Mouse (Mus musculus): ENCODE results near the gene Abt1. TPM values are rescaled to one million over a fixed set of nuclear protein-coding genes. Genes with fewer than 3 reads are reported as not detected.

The Abt1 gene
- polyA plus RNA-seq (2014; fragmentation: Nextera tagmentation; extraction: Ambion mirVana): 9.3 and 9.9 TPM in 2 replicates

GRCm38 (mm10) chr13:23423286-23424051 lies at the start of gene Abt1:
Gene Abt1 (minus strand): TSS chr13:23423866.
- ATAC-seq (ENCODE audit: low FRiP score, low TSS enrichment): peak; percentile 88

GRCm38 (mm10) chr13:23466911-23467310 lies 43.2 kb upstream of the Abt1 start:
- peaks cover 14% of the 10 kb centered on the region; the same call in 1 of the 2 replicates for H3K27me3 ChIP-seq (ENCODE audit: control insufficient read depth, insufficient read depth, low read length)
- H3K27ac ChIP-seq (replicated peaks; ENCODE audit: low read depth, low read length): no peak overlapping the region
- 2% methylated on average over 9 of the region's 9 CpGs for WGBS
- no peak overlapping the region for H3K4me3 ChIP-seq (replicated peaks; ENCODE audit: low read depth, low read length)
- H3K9ac ChIP-seq (replicated peaks; ENCODE audit: low read length): no peak overlapping the region
- H3K36me3 ChIP-seq (ENCODE audit: control insufficient read depth, insufficient read depth, low read length): no peaks in the 10 kb centered on the region
- DNase-seq (peak; percentile 82), ATAC-seq (ENCODE audit: low FRiP score, low TSS enrichment) (peak; percentile 60; the same call in 1 of the 2 replicates)
- H3K4me2 ChIP-seq (ENCODE audit: low read length): no peak overlapping the region
- H3K4me1 ChIP-seq (ENCODE audit: control insufficient read depth, insufficient read depth, low read length): peaks cover 11% of the 10 kb centered on the region
- H3K9me3 ChIP-seq (ENCODE audit: control insufficient read depth, low read length): no peaks in the 10 kb centered on the region

More at GRCm38 (mm10) chr13:23423286-23424051, at the start of gene Abt1:
- H3K4me3 ChIP-seq (replicated peaks; ENCODE audit: low read depth, low read length): peak within 1 kb of the TSS; percentile 87
- peak within 1 kb of the TSS; percentile 71 for H3K9ac ChIP-seq (replicated peaks; ENCODE audit: low read length)
- DNase-seq: peak; percentile 98
- peaks cover 7% of the 10 kb centered on the region for H3K4me1 ChIP-seq (ENCODE audit: control insufficient read depth, insufficient read depth, low read length)
- under 1% methylated on average over 48 of the region's 48 CpGs for WGBS
- peak within 1 kb of the TSS; percentile 68 for H3K27ac ChIP-seq (replicated peaks; ENCODE audit: low read depth, low read length)
- no peaks in the 10 kb centered on the region for H3K9me3 ChIP-seq (ENCODE audit: control insufficient read depth, low read length)
- H3K4me2 ChIP-seq (ENCODE audit: low read length): peak within 1 kb of the TSS; percentile 92
- no peaks in the 10 kb centered on the region for H3K27me3 ChIP-seq (ENCODE audit: control insufficient read depth, insufficient read depth, low read length)
- H3K36me3 ChIP-seq (ENCODE audit: control insufficient read depth, insufficient read depth, low read length): peaks cover 32% of the 10 kb centered on the region

- peaks cover 14% of the 10 kb centered on the region; the same call in 1 of the 2 replicates for H3K27me3 ChIP-seq (ENCODE audit: control insufficient read depth, insufficient read depth, low read length)
- DNase-seq: no peak
- H3K36me3 ChIP-seq (ENCODE audit: control insufficient read depth, insufficient read depth, low read length): no peaks in the 10 kb centered on the region
- no peak overlapping the region for H3K9ac ChIP-seq (replicated peaks; ENCODE audit: low read length)
- WGBS: 54% methylated on average over 1 of the region's 1 CpGs
- no peak overlapping the region for H3K4me3 ChIP-seq (replicated peaks; ENCODE audit: low read depth, low read length)
- peaks cover 11% of the 10 kb centered on the region for H3K4me1 ChIP-seq (ENCODE audit: control insufficient read depth, insufficient read depth, low read length)
- no peak for ATAC-seq (ENCODE audit: low FRiP score, low TSS enrichment)
- H3K27ac ChIP-seq (replicated peaks; ENCODE audit: low read depth, low read length): no peak overlapping the region
- H3K4me2 ChIP-seq (ENCODE audit: low read length): peak overlapping the region; percentile 65; the same call in 1 of the 2 replicates
- H3K9me3 ChIP-seq (ENCODE audit: control insufficient read depth, low read length): no peaks in the 10 kb centered on the region
Observed at GRCm38 (mm10) chr13:23466306-23466705, 42.6 kb upstream of the Abt1 start.

- Histone ChIP-seq H3K4me1 (ENCODE audit: control insufficient read depth, insufficient read depth, low read length) (peaks cover 11% of the 10 kb centered on the region), H3K9me3 (ENCODE audit: control insufficient read depth, low read length) (no peaks in the 10 kb centered on the region), H3K4me3 (replicated peaks; ENCODE audit: low read depth, low read length) (peak within 1 kb of the TSS; percentile 45), H3K36me3 (ENCODE audit: control insufficient read depth, insufficient read depth, low read length) (no peaks in the 10 kb centered on the region), H3K27me3 (ENCODE audit: control insufficient read depth, insufficient read depth, low read length) (peaks cover 14% of the 10 kb centered on the region; the same call in 1 of the 2 replicates), H3K9ac (replicated peaks; ENCODE audit: low read length) (peak within 1 kb of the TSS; percentile 34), H3K27ac (replicated peaks; ENCODE audit: low read depth, low read length) (no peak within 1 kb of the TSS), H3K4me2 (ENCODE audit: low read length) (peak within 1 kb of the TSS; percentile 65)
- DNase-seq (peak; percentile 37), ATAC-seq (ENCODE audit: low FRiP score, low TSS enrichment) (no peak)
- WGBS: under 1% methylated on average over 7 of the region's 7 CpGs
Observed at GRCm38 (mm10) chr13:23465600-23466109, 42.0 kb upstream of the Abt1 start, which contains the start of gene Btn1a1. Gene Btn1a1 (minus strand): TSS chr13:23465901.

- Histone ChIP-seq H3K27me3 (ENCODE audit: control insufficient read depth, insufficient read depth, low read length) (peaks cover 14% of the 10 kb centered on the region; the same call in 1 of the 2 replicates), H3K4me2 (ENCODE audit: low read length) (peak overlapping the region; percentile 65), H3K9me3 (ENCODE audit: control insufficient read depth, low read length) (no peaks in the 10 kb centered on the region), H3K9ac (replicated peaks; ENCODE audit: low read length) (peak overlapping the region; percentile 34), H3K4me3 (replicated peaks; ENCODE audit: low read depth, low read length) (peak overlapping the region; percentile 45), H3K27ac (replicated peaks; ENCODE audit: low read depth, low read length) (no peak overlapping the region), H3K36me3 (ENCODE audit: control insufficient read depth, insufficient read depth, low read length) (no peaks in the 10 kb centered on the region), H3K4me1 (ENCODE audit: control insufficient read depth, insufficient read depth, low read length) (peaks cover 11% of the 10 kb centered on the region)
- WGBS: 2% methylated on average over 11 of the region's 11 CpGs
- DNase-seq (peak; percentile 29), ATAC-seq (ENCODE audit: low FRiP score, low TSS enrichment) (no peak)
Observed at GRCm38 (mm10) chr13:23464841-23465366, 41.2 kb upstream of the Abt1 start.

- Histone ChIP-seq H3K4me1 (ENCODE audit: control insufficient read depth, insufficient read depth, low read length) (peaks cover 11% of the 10 kb centered on the region), H3K4me2 (ENCODE audit: low read length) (peak overlapping the region; percentile 65), H3K36me3 (ENCODE audit: control insufficient read depth, insufficient read depth, low read length) (no peaks in the 10 kb centered on the region), H3K4me3 (replicated peaks; ENCODE audit: low read depth, low read length) (peak overlapping the region; percentile 45), H3K9me3 (ENCODE audit: control insufficient read depth, low read length) (no peaks in the 10 kb centered on the region), H3K27ac (replicated peaks; ENCODE audit: low read depth, low read length) (no peak overlapping the region), H3K27me3 (ENCODE audit: control insufficient read depth, insufficient read depth, low read length) (peaks cover 14% of the 10 kb centered on the region; the same call in 1 of the 2 replicates), H3K9ac (replicated peaks; ENCODE audit: low read length) (peak overlapping the region; percentile 34)
- ATAC-seq (ENCODE audit: low FRiP score, low TSS enrichment) (peak; percentile 71; the same call in 1 of the 2 replicates), DNase-seq (peak; percentile 68)
- under 1% methylated on average over 29 of the region's 29 CpGs for WGBS
Observed at GRCm38 (mm10) chr13:23464224-23464637, 40.6 kb upstream of the Abt1 start.

GRCm38 (mm10) chr13:23463381-23464223 lies 39.9 kb upstream of the Abt1 start:
- ATAC-seq (ENCODE audit: low FRiP score, low TSS enrichment): peak; percentile 66; the same call in 1 of the 2 replicates
- no peaks in the 10 kb centered on the region for H3K9me3 ChIP-seq (ENCODE audit: control insufficient read depth, low read length)
- peak overlapping the region; percentile 65 for H3K4me2 ChIP-seq (ENCODE audit: low read length)
- peaks cover 14% of the 10 kb centered on the region; the same call in 1 of the 2 replicates for H3K27me3 ChIP-seq (ENCODE audit: control insufficient read depth, insufficient read depth, low read length)
- WGBS: under 1% methylated on average over 21 of the region's 21 CpGs
- H3K9ac ChIP-seq (replicated peaks; ENCODE audit: low read length): peak overlapping the region; percentile 34
- DNase-seq: peak; percentile 88
- H3K4me3 ChIP-seq (replicated peaks; ENCODE audit: low read depth, low read length): peak overlapping the region; percentile 45
- H3K4me1 ChIP-seq (ENCODE audit: control insufficient read depth, insufficient read depth, low read length): peaks cover 11% of the 10 kb centered on the region
- no peak overlapping the region for H3K27ac ChIP-seq (replicated peaks; ENCODE audit: low read depth, low read length)
- no peaks in the 10 kb centered on the region for H3K36me3 ChIP-seq (ENCODE audit: control insufficient read depth, insufficient read depth, low read length)

GRCm38 (mm10) chr13:23462669-23463068 lies 39.0 kb upstream of the Abt1 start:
- H3K9ac ChIP-seq (replicated peaks; ENCODE audit: low read length): no peak overlapping the region

More at GRCm38 (mm10) chr13:23462669-23463068, 39.0 kb upstream of the Abt1 start:
- Histone ChIP-seq H3K27me3 (ENCODE audit: control insufficient read depth, insufficient read depth, low read length) (peaks cover 14% of the 10 kb centered on the region; the same call in 1 of the 2 replicates), H3K36me3 (ENCODE audit: control insufficient read depth, insufficient read depth, low read length) (no peaks in the 10 kb centered on the region), H3K27ac (replicated peaks; ENCODE audit: low read depth, low read length) (no peak overlapping the region), H3K4me3 (replicated peaks; ENCODE audit: low read depth, low read length) (no peak overlapping the region), H3K4me1 (ENCODE audit: control insufficient read depth, insufficient read depth, low read length) (peaks cover 11% of the 10 kb centered on the region), H3K4me2 (ENCODE audit: low read length) (no peak overlapping the region), H3K9me3 (ENCODE audit: control insufficient read depth, low read length) (no peaks in the 10 kb centered on the region)
- DNase-seq (no peak), ATAC-seq (ENCODE audit: low FRiP score, low TSS enrichment) (no peak)
